15 mouse cellular contexts compared by ENCODE assay signal in the genomic region with DNA sequence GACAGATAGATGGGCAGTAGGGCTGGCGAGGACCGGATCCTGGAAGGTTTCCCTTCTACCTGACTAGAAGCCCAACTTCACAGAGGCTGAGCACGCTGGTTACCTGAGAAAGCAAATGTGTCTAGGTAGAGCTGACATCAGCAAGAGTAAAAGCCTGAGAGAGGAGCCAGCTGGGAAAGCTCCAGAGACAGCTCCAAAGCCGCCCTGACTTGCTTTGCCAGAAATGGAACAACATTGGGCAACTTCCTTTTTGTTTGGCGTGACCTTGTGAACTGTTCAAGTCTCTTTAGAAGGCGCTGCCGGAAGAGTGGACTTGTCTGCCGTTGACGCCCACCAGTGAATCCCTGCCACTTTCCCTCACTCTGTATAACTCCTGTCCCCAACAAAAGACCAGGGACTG. TPM values are rescaled to one million over a fixed set of nuclear protein-coding genes. Genes with fewer than 3 reads are reported as not detected.
DNase-seq lines count a peak whose midpoint lies in the region; ATAC-seq and TF ChIP-seq lines count a peak whose summit lies in the region.
"Had no signal": no experiment of that assay in that cellular context is flagged by ENCODE, and none has a peak within 500 bp of the region (broad histone marks: within the 10 kb centered on the region; RNA-seq: fewer than 3 reads in every experiment).

No protein-coding gene starts in this region.

- TF ChIP-seq POLR2A in lung, adult 2 months (IDR thresholded peaks at IDR 0.05; ENCODE audit: borderline replicate concordance, extremely low read depth, low read depth, low read length): no peak

- H3K9me3 ChIP-seq in kidney, embryonic 15.5 days (replicated peaks): no peaks in the 10 kb centered on the region
- H3K9me3 ChIP-seq: midbrain, embryonic 12.5 days had no signal

- H3K27ac ChIP-seq in kidney, embryonic 15.5 days: no peak overlapping the region
- H3K27ac ChIP-seq: midbrain, embryonic 12.5 days had no signal

- DNase-seq in kidney, adult 9 months: peak; percentile 81
- DNase-seq in lung, adult 2 months: peak; percentile 42
- no peak for DNase-seq in gastrocnemius, adult 8-10 months (ENCODE audit: low spot score in 2 of 2)
- no peak for DNase-seq in cerebellum, adult 11-12 months
- DNase-seq: heart, postnatal 14 days; liver; retina, postnatal 1 day; thymus, postnatal 36 days had no signal

- H3K27me3 ChIP-seq in kidney, embryonic 15.5 days: no peaks in the 10 kb centered on the region
- H3K27me3 ChIP-seq: midbrain, embryonic 12.5 days had no signal

- 0 out of 2 replicates have a peak, but pooled peaks cover 2% of the 10 kb centered on the region for H3K4me1 ChIP-seq in kidney, embryonic 15.5 days
- 0 out of 2 replicates have a peak, but pooled peaks cover 3% of the 10 kb centered on the region for H3K4me1 ChIP-seq in lung, adult 2 months (ENCODE audit: control insufficient read depth, insufficient read depth, low read length)
- H3K4me1 ChIP-seq: midbrain, embryonic 12.5 days had no signal

- no peaks in the 10 kb centered on the region for H3K36me3 ChIP-seq in kidney, embryonic 15.5 days
- H3K36me3 ChIP-seq: midbrain, embryonic 12.5 days had no signal

- no peak for ATAC-seq in kidney, embryonic 15.5 days (replicated peaks; ENCODE audit: low FRiP score)
- peak; percentile 28; the same call in 1 of the 2 replicates for ATAC-seq in granulocyte monocyte progenitor cell, adult 5-6 weeks (replicated peaks; ENCODE audit: poor library complexity, severe bottlenecking)
- 0 out of 2 replicates have a peak, but pooled peaks have one; percentile 33 for ATAC-seq in megakaryocyte progenitor cell, adult 5-6 weeks (replicated peaks; ENCODE audit: poor library complexity)
- ATAC-seq: hindbrain, embryonic 16.5 days had no signal

- H3K4me2 ChIP-seq in kidney, embryonic 15.5 days: no peak overlapping the region
- H3K4me2 ChIP-seq: midbrain, embryonic 12.5 days had no signal

- H3K9ac ChIP-seq in kidney, embryonic 15.5 days: no peak overlapping the region
- H3K9ac ChIP-seq: midbrain, embryonic 12.5 days had no signal

- no peak for TF ChIP-seq CTCF in lung, adult 2 months (IDR thresholded peaks at IDR 0.05; ENCODE audit: insufficient read depth, low read length)

- 67% methylated on average over 9 of the region's 9 CpGs for WGBS in kidney, embryonic 15.5 days
- 51% methylated on average over 9 of the region's 9 CpGs for WGBS in lung, adult 2 months

- H3K4me3 ChIP-seq in kidney, embryonic 15.5 days (replicated peaks): no peak overlapping the region
- no peak overlapping the region for H3K4me3 ChIP-seq in lung, adult 2 months (replicated peaks; ENCODE audit: extremely low read depth, low read depth, low read length)
- H3K4me3 ChIP-seq: midbrain, embryonic 12.5 days had no signal

RNA-seq across cellular contexts. Expression of a gene that starts 39.4 kb away (rescaled TPM):
- polyA plus RNA-seq in kidney, embryonic 15.5 days (2015; fragmentation: Nextera tagmentation; extraction: Ambion mirVana): 1.1 and 1.4 TPM in 2 replicates
- not detected in 2 replicates for total RNA-seq in granulocyte monocyte progenitor cell, adult 5-6 weeks (2014; fragmentation: Nextera tagmentation)
- total RNA-seq in granulocyte monocyte progenitor cell, adult 5-6 weeks (2017): not detected in 2 replicates
- polyA plus RNA-seq in lung, adult 2 months (2012; rRNA removed): 17.8 and 25.7 TPM in 2 replicates
- total RNA-seq in megakaryocyte progenitor cell, adult 5-6 weeks (2015): not detected in 2 replicates
- total RNA-seq in megakaryocyte progenitor cell, adult 5-6 weeks (2017): not detected in 2 replicates
- under 1 TPM in 2 of 4 experiments, not detected in 2; 0.12 to 0.21 TPM for total RNA-seq in gastrocnemius, adult 8-10 months (2022)
- total RNA-seq: CH12.LX; common myeloid progenitor, adult 5-6 weeks had no signal

Comparison
In these comparisons a context has a peak if more than half of its experiments do, and no peak if none do; other contexts are left out.
1. DNase-seq: peak in kidney, adult 9 months (single experiment) and lung, adult 2 months (single experiment); none in gastrocnemius, adult 8-10 months (0 of 2) and cerebellum, adult 11-12 months (single experiment).